Mouse (Mus musculus): ENCODE measurements around the gene Sephs2. TPM values are rescaled to one million over a fixed set of nuclear protein-coding genes. Genes with fewer than 3 reads are reported as not detected.
"Not testable (repeated sequence)": the region's sequence is repeated elsewhere in the genome, so short reads cannot be mapped to it uniquely, and the experiment has no call there.

The Sephs2 gene
- total RNA-seq, 2 experiments from 2014 or later, result 61.7 to 130 TPM

- ATAC-seq (replicated peaks; ENCODE audit: low FRiP score, low TSS enrichment, poor library complexity, severe bottlenecking), result 0 out of 2 replicates have a peak, but pooled peaks have one; percentile 18
These were observed 534 bp downstream of the Sephs2 start for GRCm38 (mm10) chr7:127273118-127273923.

DNA sequence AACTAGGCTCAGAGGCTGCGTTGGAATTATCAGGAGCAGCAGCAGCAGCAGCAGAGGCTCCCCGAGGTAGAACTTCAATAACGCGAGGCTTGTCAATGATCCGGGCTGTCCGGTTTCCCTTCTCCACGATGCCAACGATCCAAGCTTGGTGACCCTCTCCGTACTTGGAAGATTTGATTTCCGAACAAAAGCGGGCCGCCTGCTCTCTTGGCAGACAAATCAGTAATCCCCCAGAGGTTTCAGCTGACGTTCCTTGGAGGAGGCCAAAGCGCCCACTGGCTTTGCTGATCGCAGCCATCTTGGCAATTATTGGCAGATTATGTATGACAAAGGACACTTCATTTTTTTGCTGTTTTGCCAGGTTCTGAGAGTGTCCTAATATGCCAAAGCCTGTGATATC is 1.3 kb downstream of the Sephs2 start:
- no peak for ATAC-seq (replicated peaks; ENCODE audit: low FRiP score, low TSS enrichment, poor library complexity, severe bottlenecking)

GRCm38 (mm10) chr7:127271093-127271492 is 2.8 kb downstream of the Sephs2 start:
- ATAC-seq (replicated peaks; ENCODE audit: low FRiP score, low TSS enrichment, poor library complexity, severe bottlenecking), result no peak

- no peak for ATAC-seq (replicated peaks; ENCODE audit: low FRiP score, low TSS enrichment, poor library complexity, severe bottlenecking)
These were observed 3.2 kb downstream of the Sephs2 start for GRCm38 (mm10) chr7:127270666-127271065.

- no peak for ATAC-seq (replicated peaks; ENCODE audit: low FRiP score, low TSS enrichment, poor library complexity, severe bottlenecking)
These were observed 3.6 kb downstream of the Sephs2 start for GRCm38 (mm10) chr7:127270256-127270655.

- ATAC-seq (replicated peaks; ENCODE audit: low FRiP score, low TSS enrichment, poor library complexity, severe bottlenecking), result no peak
These were observed 10.3 kb downstream of the Sephs2 start for GRCm38 (mm10) chr7:127263526-127263925.

DNA sequence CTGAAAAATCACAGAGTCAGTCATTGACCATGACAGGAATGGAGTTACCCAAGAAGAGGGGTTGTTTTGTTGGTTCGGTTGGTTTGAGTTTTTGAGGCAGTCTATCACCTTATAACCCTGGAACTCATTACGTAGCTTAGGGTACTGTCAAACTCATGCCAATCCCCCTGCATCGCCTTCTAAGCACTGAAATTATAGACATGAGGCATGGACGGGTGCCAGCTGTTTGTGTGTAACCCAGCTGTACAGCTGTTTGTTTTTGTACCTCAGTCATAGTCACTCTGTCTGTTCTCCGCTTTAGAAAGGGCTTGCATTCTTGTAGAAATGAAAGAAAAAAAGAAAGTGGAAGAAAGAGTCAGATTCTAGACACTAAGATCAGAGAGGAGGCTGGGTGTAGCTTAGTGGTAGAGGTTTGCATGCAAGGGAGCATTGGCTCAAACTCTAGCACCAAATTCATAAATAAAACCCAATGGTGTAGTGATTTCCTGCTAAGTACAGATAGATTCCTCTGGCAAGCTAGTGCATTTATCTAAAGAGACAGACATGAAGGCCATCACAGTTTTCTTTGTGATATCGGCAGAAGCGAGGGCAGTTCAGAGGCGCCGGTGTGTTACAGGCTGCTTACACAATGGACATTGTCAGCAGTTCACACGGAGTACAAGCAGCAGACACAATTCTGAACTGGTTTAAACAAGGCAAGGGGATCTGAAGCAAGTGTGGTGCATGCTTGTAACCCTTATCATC is 11.5 kb downstream of the Sephs2 start:
- ATAC-seq (replicated peaks; ENCODE audit: low FRiP score, low TSS enrichment, poor library complexity, severe bottlenecking), result peak; percentile 47

GRCm38 (mm10) chr7:127260309-127261111 is 13.3 kb downstream of the Sephs2 start, which contains the start of gene Dctpp1:
TSS of gene Dctpp1 (minus strand) at chr7:127260709.
- ATAC-seq (replicated peaks; ENCODE audit: low FRiP score, low TSS enrichment, poor library complexity, severe bottlenecking), result peak; percentile 90

- ATAC-seq (replicated peaks; ENCODE audit: low FRiP score, low TSS enrichment, poor library complexity, severe bottlenecking), result no peak
These were observed 14.5 kb downstream of the Sephs2 start for GRCm38 (mm10) chr7:127259186-127259905.

DNA sequence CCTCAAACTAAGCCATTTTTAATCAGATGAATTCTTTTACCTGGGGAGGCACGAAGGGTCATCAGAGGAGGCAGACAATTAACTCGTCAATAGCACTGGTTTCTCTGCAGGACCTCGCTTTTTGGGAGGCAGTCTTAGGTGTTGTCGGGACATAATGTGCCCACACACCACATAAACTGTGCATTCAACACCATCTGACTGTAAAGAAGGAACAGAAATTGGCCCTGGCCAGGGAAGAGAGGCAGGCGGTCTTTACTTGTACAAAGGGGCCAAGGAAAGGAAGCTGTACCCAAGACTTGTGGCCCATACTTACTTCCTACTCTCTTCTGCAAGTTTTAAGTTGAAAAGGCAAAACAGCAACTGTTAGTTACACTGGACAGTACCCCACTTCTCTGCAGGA is 17.3 kb downstream of the Sephs2 start:
- no peak for ATAC-seq (replicated peaks; ENCODE audit: low FRiP score, low TSS enrichment, poor library complexity, severe bottlenecking)

GRCm38 (mm10) chr7:127255965-127256364 is 17.9 kb downstream of the Sephs2 start:
- no peak for ATAC-seq (replicated peaks; ENCODE audit: low FRiP score, low TSS enrichment, poor library complexity, severe bottlenecking)

DNA sequence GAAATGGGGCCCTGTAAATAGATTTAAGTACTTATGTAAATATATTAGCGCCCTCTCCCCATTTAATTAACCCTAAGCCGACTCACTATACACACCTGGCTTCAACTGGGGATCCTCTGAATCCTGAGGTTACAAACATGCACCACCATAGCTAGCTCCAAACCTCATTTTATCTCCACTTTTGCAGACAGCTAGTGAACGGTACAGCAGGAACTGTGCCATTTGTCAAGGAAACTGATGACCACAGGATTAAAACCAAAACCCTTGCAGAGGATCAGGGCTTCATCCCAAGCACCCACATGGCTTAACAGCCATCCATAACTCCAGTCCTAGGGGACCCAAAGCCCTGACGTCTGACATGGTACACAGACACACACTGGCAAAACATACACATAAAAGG is 18.8 kb downstream of the Sephs2 start:
- peak; percentile 41; the same call in 1 of the 2 replicates for ATAC-seq (replicated peaks; ENCODE audit: low FRiP score, low TSS enrichment, poor library complexity, severe bottlenecking)

- peak; percentile 70 for ATAC-seq (replicated peaks; ENCODE audit: low FRiP score, low TSS enrichment, poor library complexity, severe bottlenecking)
These were observed 19.8 kb downstream of the Sephs2 start for GRCm38 (mm10) chr7:127253821-127254769.

DNA sequence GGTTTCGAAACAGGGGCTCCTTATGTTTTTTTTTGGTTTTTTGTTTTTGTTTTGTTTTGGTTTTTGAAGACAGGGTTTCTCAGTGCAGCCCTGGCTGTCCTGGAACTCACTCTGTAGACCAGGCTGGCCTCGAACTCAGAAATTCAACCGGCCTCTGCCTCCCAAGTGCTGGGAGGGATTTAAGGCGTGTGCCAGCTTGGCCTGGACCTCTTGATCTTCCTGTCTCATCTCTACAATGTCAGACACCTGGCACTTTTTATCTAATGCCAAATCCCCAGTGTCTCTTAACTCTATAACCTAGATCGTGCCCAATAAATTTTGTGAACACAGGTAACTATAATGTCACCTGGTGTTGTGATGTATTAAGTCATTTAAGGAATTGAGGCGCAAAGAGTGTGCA is 20.5 kb downstream of the Sephs2 start:
- no peak for ATAC-seq (replicated peaks; ENCODE audit: low FRiP score, low TSS enrichment, poor library complexity, severe bottlenecking)

- no peak for ATAC-seq (replicated peaks; ENCODE audit: low FRiP score, low TSS enrichment, poor library complexity, severe bottlenecking)
These were observed 21.4 kb downstream of the Sephs2 start for GRCm38 (mm10) chr7:127252414-127252813.

DNA sequence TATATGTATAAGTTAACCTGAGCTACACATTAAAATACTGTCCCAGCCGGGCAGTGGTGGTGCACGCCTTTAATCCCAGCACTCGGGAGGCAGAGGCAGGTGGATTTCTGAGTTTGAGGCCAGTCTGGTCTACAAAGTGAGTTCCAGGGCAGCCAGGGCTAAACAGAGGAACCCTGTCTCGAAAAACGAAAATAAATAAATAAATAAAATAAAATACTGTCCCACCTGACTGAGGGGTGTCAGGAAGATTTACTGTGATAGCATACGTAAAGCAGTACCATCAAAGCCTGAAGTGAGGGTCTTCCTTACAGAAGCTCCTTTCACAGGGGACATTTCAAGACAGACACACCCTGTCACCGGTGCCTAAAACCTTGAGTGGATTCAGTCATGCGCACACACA is 23.3 kb downstream of the Sephs2 start:
- ATAC-seq (replicated peaks; ENCODE audit: low FRiP score, low TSS enrichment, poor library complexity, severe bottlenecking), result not testable (repeated sequence)

DNA sequence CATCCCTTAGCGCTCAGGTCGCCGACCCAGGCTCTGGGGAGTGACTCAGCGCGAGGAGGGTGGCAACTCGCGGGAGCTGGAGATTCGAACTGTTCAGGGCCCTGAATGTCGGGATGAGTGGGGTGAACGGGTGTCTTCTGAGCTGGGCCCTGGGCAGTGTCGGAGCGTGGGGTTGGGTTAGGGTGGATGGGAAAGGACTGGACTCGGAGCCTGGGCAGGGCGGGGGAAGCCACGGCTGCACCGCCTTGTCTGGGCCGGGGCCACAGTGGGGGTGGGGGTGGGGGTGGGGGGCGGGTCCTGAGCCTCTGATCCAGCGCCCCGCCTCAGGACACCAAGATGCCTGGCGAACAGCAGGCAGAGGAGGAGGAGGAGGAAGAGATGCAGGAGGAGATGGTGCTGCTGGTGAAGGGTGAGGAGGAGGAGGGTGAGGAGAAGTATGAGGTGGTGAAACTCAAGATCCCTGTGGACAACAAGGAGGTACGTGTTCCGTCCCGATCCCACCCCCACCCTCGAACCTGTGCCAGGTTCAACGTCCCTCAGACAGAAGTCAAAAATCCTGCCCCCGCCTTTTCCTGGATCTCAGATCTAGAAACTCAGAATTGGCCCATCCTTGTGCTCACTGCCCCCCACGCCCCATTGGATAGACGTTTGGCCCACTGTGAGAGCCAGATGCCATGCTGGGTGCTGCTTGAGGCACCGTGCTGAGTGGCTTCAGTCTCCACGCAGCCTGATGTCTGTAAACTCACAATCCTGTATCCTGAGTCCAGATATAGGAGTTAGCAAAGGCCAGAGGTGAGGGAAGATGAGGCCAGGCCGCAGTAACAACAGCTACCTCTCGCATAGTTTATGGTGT is 29.0 kb downstream of the Sephs2 start:
- ATAC-seq (replicated peaks; ENCODE audit: low FRiP score, low TSS enrichment, poor library complexity, severe bottlenecking), result peak; percentile 20; the same call in 1 of the 2 replicates

Data from megakaryocyte-erythroid progenitor cell, adult 5-6 weeks (primary cell).